Mouse (Mus musculus) neural tube, embryonic 12.5 days (tissue): ENCODE measurements around the gene Pxylp1. TPM values are rescaled to one million over a fixed set of nuclear protein-coding genes. Genes with fewer than 3 reads are reported as not detected.
"Not testable (repeated sequence)": the region's sequence is repeated elsewhere in the genome, so short reads cannot be mapped to it uniquely, and the experiment has no call there.

ENCODE experiments used
- ATAC-seq: fragments of 200-750 bp; cut with Nextera tagmentation; 2 replicates; pipeline ENCODE4 v1.8.0; 2017; ENCODE audit warnings: low read depth, mild to moderate bottlenecking, moderate TSS enrichment, moderate library complexity; ENCODE audit not compliant: low FRiP score
- H3K27ac ChIP-seq: fragments of 300-500 bp; sonication (generic); 2 replicates; pipeline ENCODE4 v1.5.1; 2016
- H3K27me3 ChIP-seq: fragments of 300-500 bp; sonication (generic); replicated peaks from 2 replicates; pipeline ENCODE4 v1.6.1; 2016; ENCODE audit warnings: mild to moderate bottlenecking
- H3K36me3 ChIP-seq: fragments of 300-500 bp; sonication (generic); 2 replicates; pipeline ENCODE4 v1.6.1; 2016; ENCODE audit warnings: mild to moderate bottlenecking
- H3K4me1 ChIP-seq: fragments of 300-500 bp; sonication (generic); 2 replicates; pipeline ENCODE4 v1.6.1; 2016
- H3K4me2 ChIP-seq: fragments of 300-500 bp; sonication (generic); replicated peaks from 2 replicates; pipeline ENCODE4 v1.6.1; 2016; ENCODE audit warnings: mild to moderate bottlenecking
- H3K4me3 ChIP-seq: fragments of 300-500 bp; sonication (generic); 2 replicates; pipeline ENCODE4 v1.5.1; 2016
- H3K9ac ChIP-seq: fragments of 300-500 bp; sonication (generic); 2 replicates; pipeline ENCODE4 v1.6.1; 2016; ENCODE audit warnings: mild to moderate bottlenecking
- H3K9me3 ChIP-seq: fragments of 300-500 bp; sonication (generic); 2 replicates; pipeline ENCODE4 v1.6.1; 2016; ENCODE audit warnings: mild to moderate bottlenecking
- WGBS: fragments of 180-500 bp; shearing (Covaris S2); methylation state at CpG from one replicate; pipeline ENCODE4 v1.1.7; 2016; 5-methylcytosine and 5-hydroxymethylcytosine counted together
- polyA plus RNA-seq: library from polyadenylated mRNA; unstranded; fragments of >200 nt; fragmentation: Nextera tagmentation; extraction: Ambion mirVana; gene quantifications from 2 replicates; pipeline ENCODE4 v1.2.1, GENCODE M21; 2016

Gene Pxylp1
- polyA plus RNA-seq, result 41.2 and 42.6 TPM in 2 replicates

DNA sequence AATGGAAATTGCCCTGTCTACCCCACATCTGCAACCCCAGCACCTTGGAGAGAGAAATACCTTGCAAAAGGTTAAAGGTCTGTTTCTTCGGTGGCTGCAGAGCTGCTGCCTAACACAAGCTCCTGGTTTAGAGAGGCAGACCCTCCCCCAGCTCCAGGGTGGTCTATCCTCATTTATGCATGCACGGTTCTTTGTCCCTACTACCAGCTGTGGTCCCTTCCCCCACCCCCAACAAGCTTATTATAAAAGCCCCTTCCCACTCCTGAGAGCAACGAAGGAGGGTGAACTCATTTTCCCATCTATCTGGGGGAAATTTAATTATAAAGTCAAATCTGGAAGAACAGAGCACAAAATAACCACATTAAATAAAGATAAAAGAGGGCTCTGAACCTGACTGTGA lies at the start of gene Pxylp1:
TSS of gene Pxylp1 (minus strand) at position 124 of the 400 bp plus-strand sequence.
- no peak within 1 kb of the TSS for H3K27ac ChIP-seq
- no peak within 1 kb of the TSS for H3K9ac ChIP-seq
- no peak within 1 kb of the TSS for H3K4me2 ChIP-seq
- H3K27me3 ChIP-seq, result 0 out of 2 replicates have a peak, but pooled peaks cover 5% of the 10 kb centered on the region
- H3K4me1 ChIP-seq, result peaks cover 33% of the 10 kb centered on the region
- 10% methylated on average over 3 of the region's 3 CpGs for WGBS
- H3K9me3 ChIP-seq, result no peaks in the 10 kb centered on the region
- H3K4me3 ChIP-seq, result no peak within 1 kb of the TSS
- H3K36me3 ChIP-seq, result no peaks in the 10 kb centered on the region
- ATAC-seq, result no peak

DNA sequence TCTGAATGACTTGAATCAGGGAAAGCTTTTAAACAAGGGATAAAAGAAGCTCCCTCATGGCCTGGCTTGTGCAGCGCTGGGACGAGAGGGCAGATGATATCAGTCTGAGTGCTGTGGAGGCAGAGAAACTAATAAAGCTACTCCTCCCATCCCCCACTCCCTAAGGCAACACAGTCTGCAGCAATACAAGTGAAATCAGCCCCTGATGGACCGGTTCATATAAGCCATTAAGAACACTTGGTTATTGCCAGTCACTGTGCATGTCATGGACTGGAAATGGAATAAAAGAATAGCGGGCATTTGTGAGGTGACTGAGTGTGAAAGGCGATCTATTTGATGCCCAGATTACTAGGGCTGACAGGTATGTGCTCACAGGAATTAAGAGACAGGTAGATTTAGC lies 46.4 kb upstream of the Pxylp1 start:
- H3K27ac ChIP-seq, result peak overlapping the region; percentile 62; the same call in 1 of the 2 replicates
- ATAC-seq, result peak; percentile 82

DNA sequence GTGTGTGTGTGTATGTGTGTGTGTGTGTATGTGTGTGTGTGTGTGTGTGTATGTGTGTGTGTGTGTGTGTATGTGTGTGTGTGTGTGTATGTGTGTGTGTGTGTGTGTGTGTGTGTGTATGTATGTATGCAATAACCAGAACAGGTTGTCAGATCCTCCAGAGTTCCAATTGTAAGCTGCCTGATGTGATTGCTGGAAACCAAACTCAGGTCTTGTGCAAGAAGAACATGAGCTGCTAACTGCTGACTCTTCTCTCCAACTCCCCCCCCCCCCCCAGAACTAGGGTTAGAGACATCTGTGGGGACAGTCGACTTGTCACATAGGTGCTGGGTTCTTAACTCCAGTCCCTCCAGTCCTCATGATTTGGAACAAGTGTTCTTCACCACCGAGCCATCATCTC lies 44.0 kb upstream of the Pxylp1 start:
- H3K27me3 ChIP-seq, H3K4me2 ChIP-seq, H3K4me3 ChIP-seq, H3K9ac ChIP-seq, H3K4me1 ChIP-seq, H3K9me3 ChIP-seq, ATAC-seq, H3K27ac ChIP-seq: not testable (repeated sequence)
- WGBS, result 95% methylated on average over 2 of the region's 2 CpGs
- H3K36me3 ChIP-seq, result peaks cover 11% of the 10 kb centered on the region

More for the DNA sequence above, 46.4 kb upstream of the Pxylp1 start:
- Histone ChIP-seq H3K36me3 (peaks cover 36% of the 10 kb centered on the region), H3K9me3 (peaks cover 10% of the 10 kb centered on the region; the same call in 1 of the 2 replicates), H3K4me2 (no peak overlapping the region), H3K27me3 (no peaks in the 10 kb centered on the region), H3K4me1 (peaks cover 5% of the 10 kb centered on the region), H3K9ac (no peak overlapping the region), H3K4me3 (no peak overlapping the region)
- 59% methylated on average over 5 of the region's 5 CpGs for WGBS

- ATAC-seq, result no peak
- H3K4me1 ChIP-seq, result peaks cover 5% of the 10 kb centered on the region
- H3K9me3 ChIP-seq, result 0 out of 2 replicates have a peak, but pooled peaks cover 2% of the 10 kb centered on the region
- no peak overlapping the region for H3K4me3 ChIP-seq
- H3K27me3 ChIP-seq, result no peaks in the 10 kb centered on the region
- WGBS, result 65% methylated on average over 15 of the region's 15 CpGs
- H3K4me2 ChIP-seq, result no peak overlapping the region
- no peak overlapping the region for H3K9ac ChIP-seq
- peaks cover 4% of the 10 kb centered on the region for H3K36me3 ChIP-seq
- H3K27ac ChIP-seq, result no peak overlapping the region
Observed at GRCm38 (mm10) chr9:96935556-96936300, 43.3 kb upstream of the Pxylp1 start.

GRCm38 (mm10) chr9:96934816-96935215 lies 42.3 kb upstream of the Pxylp1 start:
- H3K27ac ChIP-seq, result no peak overlapping the region
- no peak overlapping the region for H3K4me2 ChIP-seq
- H3K9me3 ChIP-seq, result no peaks in the 10 kb centered on the region
- H3K36me3 ChIP-seq, result no peaks in the 10 kb centered on the region
- no peaks in the 10 kb centered on the region for H3K27me3 ChIP-seq
- peaks cover 5% of the 10 kb centered on the region for H3K4me1 ChIP-seq
- 81% methylated on average over 3 of the region's 3 CpGs for WGBS
- ATAC-seq, result no peak
- no peak overlapping the region for H3K4me3 ChIP-seq
- no peak overlapping the region for H3K9ac ChIP-seq

- Histone ChIP-seq H3K9me3 (no peaks in the 10 kb centered on the region), H3K4me2 (no peak overlapping the region), H3K4me1 (no peaks in the 10 kb centered on the region), H3K9ac (no peak overlapping the region), H3K27me3 (no peaks in the 10 kb centered on the region), H3K27ac (no peak overlapping the region), H3K36me3 (no peaks in the 10 kb centered on the region), H3K4me3 (no peak overlapping the region)
- WGBS, result 93% methylated on average over 8 of the region's 8 CpGs
- ATAC-seq, result no peak
Observed at GRCm38 (mm10) chr9:96932751-96933150, 40.3 kb upstream of the Pxylp1 start.

GRCm38 (mm10) chr9:96923577-96924316 lies 31.3 kb upstream of the Pxylp1 start:
- peaks cover 6% of the 10 kb centered on the region for H3K9me3 ChIP-seq
- no peak overlapping the region for H3K9ac ChIP-seq
- H3K36me3 ChIP-seq, result no peaks in the 10 kb centered on the region; the same call in 1 of the 2 replicates
- H3K4me1 ChIP-seq, result 0 out of 2 replicates have a peak, but pooled peaks cover 3% of the 10 kb centered on the region
- no peak overlapping the region for H3K27ac ChIP-seq
- H3K4me3 ChIP-seq, result no peak overlapping the region
- ATAC-seq, result no peak
- 86% methylated on average over 17 of the region's 17 CpGs for WGBS
- H3K27me3 ChIP-seq, result no peaks in the 10 kb centered on the region
- H3K4me2 ChIP-seq, result no peak overlapping the region

- H3K4me1 ChIP-seq, result 0 out of 2 replicates have a peak, but pooled peaks cover 3% of the 10 kb centered on the region
- H3K36me3 ChIP-seq, result no peaks in the 10 kb centered on the region; the same call in 1 of the 2 replicates
- no peak overlapping the region for H3K4me3 ChIP-seq
- no peak overlapping the region for H3K27ac ChIP-seq
- H3K4me2 ChIP-seq, result no peak overlapping the region
- 74% methylated on average over 6 of the region's 6 CpGs for WGBS
- no peak for ATAC-seq
- peaks cover 6% of the 10 kb centered on the region for H3K9me3 ChIP-seq
- H3K27me3 ChIP-seq, result no peaks in the 10 kb centered on the region
- no peak overlapping the region for H3K9ac ChIP-seq
Observed at GRCm38 (mm10) chr9:96923119-96923518, 30.6 kb upstream of the Pxylp1 start.

DNA sequence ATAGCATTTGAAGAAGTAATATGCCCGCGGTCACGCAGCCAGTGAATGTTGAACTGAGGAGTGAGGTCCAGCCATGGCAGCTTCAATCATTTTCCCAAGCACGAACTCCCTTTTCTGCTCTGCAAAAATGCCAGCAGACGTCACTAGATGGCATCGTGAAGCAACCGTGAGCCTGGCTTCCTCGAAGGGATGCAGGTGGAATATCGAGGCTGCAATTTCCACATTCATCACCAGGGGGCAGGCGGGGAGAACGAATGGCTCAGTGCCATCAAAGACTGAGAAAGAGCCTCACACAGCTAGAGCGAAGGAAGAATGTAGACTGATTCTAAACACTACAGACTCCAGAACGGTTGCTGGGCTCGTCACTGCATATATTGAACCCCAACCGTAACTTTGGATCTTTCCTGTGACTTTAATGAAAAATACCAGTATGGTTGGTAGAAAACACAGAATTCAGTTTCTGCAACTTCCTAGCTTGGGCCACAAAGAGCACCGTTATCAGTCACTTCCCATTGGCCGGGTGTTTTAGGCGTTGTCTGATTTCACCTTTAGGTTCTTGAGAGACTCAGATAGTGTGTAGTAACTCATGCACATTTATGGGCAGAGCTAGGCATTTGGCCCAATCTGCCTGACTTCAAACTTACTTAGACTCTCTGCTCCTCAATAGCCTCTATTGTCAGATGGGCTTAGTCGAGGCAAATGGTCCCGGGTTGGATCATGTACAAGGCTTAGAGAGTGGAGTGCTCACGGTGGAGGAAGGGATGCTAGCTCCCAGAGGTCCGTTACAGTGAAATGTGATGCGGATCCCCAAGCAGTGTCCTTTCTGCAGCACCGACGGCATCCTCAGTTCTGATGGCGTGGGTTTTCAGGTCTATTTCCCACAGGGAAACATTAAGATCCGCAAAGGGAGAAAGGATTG lies 24.4 kb upstream of the Pxylp1 start:
- H3K9ac ChIP-seq, result no peak overlapping the region
- no peak overlapping the region for H3K4me2 ChIP-seq
- no peak overlapping the region for H3K27ac ChIP-seq

DNA sequence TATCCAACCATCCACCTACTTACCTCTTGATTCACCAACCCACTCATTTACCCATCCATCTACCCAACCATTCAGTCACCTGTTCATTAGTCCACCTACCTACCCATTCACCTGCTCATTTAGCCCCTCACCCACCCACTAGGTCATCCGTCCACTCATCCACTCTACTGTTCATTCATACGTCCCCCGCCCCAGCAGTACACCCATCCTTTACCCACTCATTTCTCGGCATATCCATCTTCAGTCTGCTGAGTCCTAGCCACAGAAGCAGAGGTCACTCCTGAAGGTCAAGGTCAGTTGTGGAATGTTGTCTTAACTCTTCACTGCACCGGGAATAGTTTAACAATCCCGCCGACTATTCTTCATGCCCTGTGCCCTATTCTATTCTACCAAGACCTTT lies 23.6 kb upstream of the Pxylp1 start:
- H3K4me2 ChIP-seq, result no peak overlapping the region
- ATAC-seq, result peak; percentile 51
- 57% methylated on average over 7 of the region's 7 CpGs for WGBS

More for the DNA sequence above, 24.4 kb upstream of the Pxylp1 start:
- Histone ChIP-seq H3K36me3 (no peaks in the 10 kb centered on the region), H3K27me3 (no peaks in the 10 kb centered on the region), H3K4me3 (no peak overlapping the region), H3K9me3 (peaks cover 6% of the 10 kb centered on the region), H3K4me1 (no peaks in the 10 kb centered on the region)
- WGBS, result 39% methylated on average over 27 of the region's 27 CpGs
- ATAC-seq, result peak; percentile 87

DNA sequence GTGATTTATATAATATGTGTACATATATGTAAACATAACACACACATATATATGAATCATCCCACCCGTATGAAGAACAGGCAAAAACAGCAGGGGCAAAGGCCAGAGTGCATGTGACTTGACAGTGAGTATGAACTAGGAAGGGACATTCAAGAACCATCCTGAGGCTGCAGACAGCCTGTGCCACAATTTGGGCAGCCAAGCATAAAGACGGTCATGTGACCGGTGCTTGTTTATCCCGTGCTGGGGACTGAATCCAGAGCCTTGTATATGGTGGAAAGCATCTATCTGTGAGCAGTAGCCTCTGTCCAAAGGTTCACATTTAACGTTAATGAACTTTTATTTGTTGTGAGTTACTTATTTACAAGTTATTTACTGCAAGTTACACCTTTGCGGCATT lies 22.4 kb upstream of the Pxylp1 start:
- Histone ChIP-seq H3K36me3 (no peaks in the 10 kb centered on the region), H3K27ac (no peak overlapping the region), H3K9me3 (peaks cover 6% of the 10 kb centered on the region), H3K4me3 (no peak overlapping the region), H3K27me3 (no peaks in the 10 kb centered on the region), H3K4me1 (no peaks in the 10 kb centered on the region), H3K4me2 (no peak overlapping the region), H3K9ac (no peak overlapping the region)
- 82% methylated on average over 6 of the region's 6 CpGs for WGBS
- no peak for ATAC-seq

More for the DNA sequence above, 23.6 kb upstream of the Pxylp1 start:
- Histone ChIP-seq H3K9me3 (peaks cover 6% of the 10 kb centered on the region), H3K36me3 (no peaks in the 10 kb centered on the region), H3K27ac (no peak overlapping the region), H3K9ac (no peak overlapping the region), H3K4me1 (no peaks in the 10 kb centered on the region), H3K4me3 (no peak overlapping the region), H3K27me3 (no peaks in the 10 kb centered on the region)
